8 mouse cellular contexts compared by ENCODE assay signal in the genomic region with DNA sequence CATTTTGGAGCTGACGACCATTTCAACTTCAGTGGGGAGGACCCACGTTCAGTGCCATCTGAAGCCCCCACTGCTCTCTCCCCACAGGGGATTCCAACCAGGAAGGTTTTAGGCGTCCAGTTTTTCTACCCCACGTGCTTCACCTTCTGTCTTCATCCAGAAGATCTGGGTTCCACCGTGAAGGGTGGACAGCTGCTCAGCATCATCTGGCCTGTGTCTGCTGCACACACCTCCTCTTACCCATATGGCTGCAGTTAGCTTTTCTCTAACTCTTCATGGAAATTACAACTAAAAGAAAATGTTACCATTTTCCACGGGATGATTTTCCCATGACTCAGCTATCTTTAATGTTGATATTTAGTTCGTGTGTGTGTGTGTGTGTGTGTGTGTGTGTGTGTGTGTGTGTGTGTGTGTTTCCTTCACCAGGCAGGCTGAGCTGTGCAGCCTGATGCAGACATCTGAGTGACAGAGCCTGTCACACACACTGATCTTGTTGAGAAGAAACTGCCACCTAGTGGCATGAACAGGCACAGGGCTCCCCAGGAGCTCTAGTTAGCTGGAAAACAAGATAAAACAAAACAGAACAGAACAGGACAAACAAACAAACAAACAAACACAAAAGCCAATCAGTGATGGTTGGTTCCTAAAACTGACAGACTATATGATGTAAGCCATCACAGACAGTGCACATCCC.
DNase-seq lines count a peak whose midpoint lies in the region; ATAC-seq and TF ChIP-seq lines count a peak whose summit lies in the region.

No protein-coding gene starts in this region.

- no peak overlapping the region for H3K4me2 ChIP-seq in heart, postnatal 0 days (ENCODE audit: low read depth, low read length)
- no peak overlapping the region for H3K4me2 ChIP-seq in hindbrain, postnatal 0 days (ENCODE audit: low read depth, low read length)
- no peak overlapping the region for H3K4me2 ChIP-seq in lung, postnatal 0 days (replicated peaks; ENCODE audit: low read depth, low read length)

- no peak for TF ChIP-seq POLR2A in small intestine, adult 2 months (IDR thresholded peaks at IDR 0.05; ENCODE audit: low read depth, low read length)

- TF ChIP-seq EP300 in heart, postnatal 0 days (IDR thresholded peaks at IDR 0.05; ENCODE audit: low read depth), result no peak
- no peak for TF ChIP-seq EP300 in lung, postnatal 0 days (IDR thresholded peaks at IDR 0.05)

- WGBS in heart, postnatal 0 days, result 51% methylated on average over 7 of the region's 7 CpGs
- 54% methylated on average over 7 of the region's 7 CpGs for WGBS in hindbrain, postnatal 0 days
- WGBS in lung, postnatal 0 days, result 57% methylated on average over 7 of the region's 7 CpGs
- 53% methylated on average over 7 of the region's 7 CpGs for WGBS in small intestine, adult 2 months

- no peak overlapping the region for H3K4me3 ChIP-seq in heart, postnatal 0 days (ENCODE audit: low read depth, low read length)
- no peak overlapping the region for H3K4me3 ChIP-seq in hindbrain, postnatal 0 days (ENCODE audit: low read length)
- H3K4me3 ChIP-seq in lung, postnatal 0 days (ENCODE audit: low read depth, low read length), result no peak overlapping the region
- no peak overlapping the region for H3K4me3 ChIP-seq in small intestine, adult 2 months (ENCODE audit: low read depth, low read length)

- no peaks in the 10 kb centered on the region for H3K36me3 ChIP-seq in heart, postnatal 0 days (replicated peaks; ENCODE audit: control insufficient read depth, insufficient read depth, low read length)
- no peaks in the 10 kb centered on the region for H3K36me3 ChIP-seq in hindbrain, postnatal 0 days (ENCODE audit: insufficient read depth, low read length)
- no peaks in the 10 kb centered on the region for H3K36me3 ChIP-seq in lung, postnatal 0 days (ENCODE audit: insufficient read depth, low read length)
- H3K36me3 ChIP-seq in small intestine, adult 2 months (ENCODE audit: control insufficient read depth, insufficient read depth, low read length), result no peaks in the 10 kb centered on the region

- intact Hi-C loops in heart, postnatal 25 days (cut with DNase I), result loop anchor here (10.0 kb wide), 1 partner anchor 794 kb away; no protein-coding TSS in a partner anchor

- no peaks in the 10 kb centered on the region for H3K27me3 ChIP-seq in heart, postnatal 0 days (ENCODE audit: control insufficient read depth, insufficient read depth, low read length)
- H3K27me3 ChIP-seq in hindbrain, postnatal 0 days (ENCODE audit: insufficient read depth, low read length), result no peaks in the 10 kb centered on the region
- H3K27me3 ChIP-seq in lung, postnatal 0 days (replicated peaks; ENCODE audit: insufficient read depth, low read length), result no peaks in the 10 kb centered on the region
- H3K27me3 ChIP-seq in small intestine, adult 2 months (ENCODE audit: control insufficient read depth, insufficient read depth, low read length), result no peaks in the 10 kb centered on the region

- no peak overlapping the region for H3K9ac ChIP-seq in heart, postnatal 0 days (replicated peaks; ENCODE audit: low read depth, low read length)
- H3K9ac ChIP-seq in hindbrain, postnatal 0 days (replicated peaks; ENCODE audit: low read length), result no peak overlapping the region
- no peak overlapping the region for H3K9ac ChIP-seq in lung, postnatal 0 days (replicated peaks; ENCODE audit: low read depth)

- H3K9me3 ChIP-seq in heart, postnatal 0 days (replicated peaks; ENCODE audit: control insufficient read depth, low read length), result no peaks in the 10 kb centered on the region
- no peaks in the 10 kb centered on the region for H3K9me3 ChIP-seq in hindbrain, postnatal 0 days (ENCODE audit: low read length)
- no peaks in the 10 kb centered on the region for H3K9me3 ChIP-seq in lung, postnatal 0 days (ENCODE audit: low read length)

- no peaks in the 10 kb centered on the region for H3K4me1 ChIP-seq in heart, postnatal 0 days (ENCODE audit: control insufficient read depth, insufficient read depth)
- H3K4me1 ChIP-seq in hindbrain, postnatal 0 days (ENCODE audit: insufficient read depth, low read length), result no peaks in the 10 kb centered on the region
- no peaks in the 10 kb centered on the region for H3K4me1 ChIP-seq in lung, postnatal 0 days (ENCODE audit: insufficient read depth, low read depth, low read length)
- H3K4me1 ChIP-seq in small intestine, adult 2 months (ENCODE audit: control insufficient read depth, insufficient read depth, insufficient read length, low read length), result no peaks in the 10 kb centered on the region

- peak; percentile 56 for TF ChIP-seq CTCF in heart, postnatal 0 days (IDR thresholded peaks at IDR 0.05; ENCODE audit: low read depth)
- peak; percentile 78 for TF ChIP-seq CTCF in hindbrain, postnatal 0 days (IDR thresholded peaks at IDR 0.05; ENCODE audit: low read depth)
- peak; percentile 65 for TF ChIP-seq CTCF in lung, postnatal 0 days (IDR thresholded peaks at IDR 0.05)
- peak; percentile 23; the same call in 1 of the 2 replicates for TF ChIP-seq CTCF in small intestine, adult 2 months (IDR thresholded peaks at IDR 0.05; ENCODE audit: extremely low read depth, insufficient read length, insufficient replicate concordance, low read depth, low read length)

- no peak overlapping the region for H3K27ac ChIP-seq in heart, postnatal 0 days (ENCODE audit: low read depth)
- no peak overlapping the region for H3K27ac ChIP-seq in hindbrain, postnatal 0 days
- H3K27ac ChIP-seq in lung, postnatal 0 days (ENCODE audit: low read length), result no peak overlapping the region
- no peak overlapping the region for H3K27ac ChIP-seq in small intestine, adult 2 months (ENCODE audit: insufficient read depth, low read depth, low read length)

- DNase-seq in heart, postnatal 0 days (ENCODE audit: low spot score), result no peak
- DNase-seq in heart, postnatal 25 days (ENCODE audit: low spot score), result no peak
- DNase-seq in CD8-positive naive resting alpha-beta T cell, adult 2 months (ENCODE audit: low read depth in 2 of 2, low spot score in 2 of 2), result peak; percentile 48 to 59
- peak; percentile 46 for DNase-seq in embryo, embryonic 10 days (ENCODE audit: low spot score)
- DNase-seq in hindbrain, postnatal 0 days (ENCODE audit: low spot score), result peak; percentile 76
- DNase-seq in lung, postnatal 0 days (ENCODE audit: low spot score), result peak; percentile 25
- no peak for DNase-seq in ovary, adult 18-20 months (ENCODE audit: low spot score)

- ATAC-seq in heart, postnatal 0 days (ENCODE audit: insufficient read depth, low read depth), result no peak
- peak; percentile 81; the same call in 1 of the 2 replicates for ATAC-seq in hindbrain, postnatal 0 days
- ATAC-seq in lung, postnatal 0 days, result 0 out of 2 replicates have a peak, but pooled peaks have one; percentile 53

Comparison
In these comparisons a context has a peak if more than half of its experiments do, and no peak if none do; other contexts are left out.
1. DNase-seq: peak in CD8-positive naive resting alpha-beta T cell, adult 2 months (2 of 2), embryo, embryonic 10 days (single experiment), hindbrain, postnatal 0 days (single experiment) and lung, postnatal 0 days (single experiment); none in heart, postnatal 0 days (single experiment), heart, postnatal 25 days (single experiment) and ovary, adult 18-20 months (single experiment).
2. CTCF ChIP-seq: peak in every context shown above with its lines; median percentile 78 in hindbrain, postnatal 0 days; 65 in lung, postnatal 0 days; 56 in heart, postnatal 0 days; 23 in small intestine, adult 2 months.